Mouse (Mus musculus) retina, postnatal 1 day (tissue): ENCODE results near the gene D17H6S53E.
A peak's percentile ranks its signal among the peaks of the same experiment; 100 is the strongest.
"Not testable (repeated sequence)": the region's sequence is repeated elsewhere in the genome, so short reads cannot be mapped to it uniquely, and the experiment has no call there.

Experiments used
- DNase-seq: peaks from one replicate; pipeline ENCODE4 v3.0.0-alpha.2; 2012

Gene D17H6S53E

DNA sequence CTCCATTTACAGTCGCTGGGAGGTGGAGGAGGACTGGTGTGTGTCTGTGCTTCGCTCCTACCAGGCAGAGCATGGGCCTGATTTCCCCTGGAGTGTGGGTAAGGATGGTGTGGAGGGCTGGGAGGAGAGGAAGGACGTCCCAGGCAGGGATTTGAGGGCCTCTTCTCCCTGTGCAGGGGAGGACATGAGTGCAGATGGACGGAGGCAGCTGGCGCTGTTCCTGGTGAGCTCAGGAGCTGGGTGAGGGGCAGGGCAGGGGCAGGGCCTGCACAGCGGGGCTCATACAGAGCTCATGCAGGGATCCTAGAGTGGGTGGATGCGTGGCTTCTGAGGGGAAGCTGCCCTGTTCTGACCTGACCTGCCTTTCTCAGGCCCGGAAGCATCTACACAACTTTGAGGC, 23.9 kb upstream of the D17H6S53E start:
- no peak for DNase-seq

DNA sequence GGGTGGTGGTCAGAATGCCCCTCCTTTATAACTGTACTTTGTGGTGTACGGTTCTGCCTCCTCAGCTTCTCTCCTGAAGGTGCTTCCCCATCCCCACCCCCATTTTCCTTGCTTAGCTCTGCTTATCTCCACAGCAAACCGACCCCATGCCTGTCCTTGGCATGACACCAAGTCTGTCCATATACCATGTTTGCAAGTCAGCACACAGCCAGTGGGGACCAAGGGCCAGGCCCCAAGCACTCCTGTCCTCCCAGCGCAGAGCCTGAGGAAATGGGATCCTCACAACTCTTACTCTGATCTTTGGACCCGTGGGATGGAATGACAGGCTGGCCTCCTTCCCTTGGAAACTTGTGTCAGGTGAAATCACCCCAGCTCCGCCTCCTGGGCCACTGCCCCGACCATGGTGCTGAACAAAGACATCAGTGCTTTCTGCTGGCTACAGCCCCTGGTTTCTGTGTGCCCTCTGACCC, 22.9 kb upstream of the D17H6S53E start:
- no peak for DNase-seq

DNA sequence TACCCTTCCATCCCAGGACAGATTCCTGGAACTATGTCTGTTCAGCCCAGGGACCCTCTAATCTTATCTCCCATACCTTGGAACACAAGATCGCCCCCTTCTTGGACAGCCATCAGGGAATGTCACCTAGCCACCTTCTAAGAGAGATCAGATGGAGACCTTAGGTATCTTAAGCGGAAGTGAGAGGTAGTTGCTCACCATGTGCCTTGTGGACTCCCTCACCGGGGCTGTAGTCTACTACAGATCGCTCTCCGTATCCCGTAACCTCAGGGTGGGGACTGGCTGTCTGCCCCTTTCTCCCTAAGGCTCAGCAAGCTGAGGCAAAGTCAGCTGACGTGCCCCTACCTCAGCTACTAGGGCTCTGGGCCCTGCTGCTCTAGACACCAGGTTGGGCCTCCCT, 22.1 kb upstream of the D17H6S53E start:
- no peak for DNase-seq

DNA sequence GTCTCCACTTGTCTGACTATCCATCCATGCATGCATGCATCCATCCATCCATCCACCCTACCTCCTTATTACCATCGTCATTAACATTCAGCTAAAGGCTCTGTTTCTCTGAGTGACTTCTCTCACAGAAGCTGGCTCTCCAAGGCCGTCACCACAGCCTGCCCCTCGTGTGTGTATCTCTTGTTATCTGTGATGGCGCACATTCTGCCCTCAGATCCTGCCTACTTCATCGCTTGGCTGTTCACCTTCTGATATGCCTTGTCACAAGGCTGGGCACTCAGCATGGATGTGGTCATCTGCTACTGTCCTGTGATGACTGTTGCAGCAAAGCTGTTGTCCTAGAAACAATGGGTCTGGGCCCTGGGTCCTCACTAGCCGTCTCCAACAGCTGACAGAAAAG, 21.4 kb upstream of the D17H6S53E start:
- no peak for DNase-seq

DNA sequence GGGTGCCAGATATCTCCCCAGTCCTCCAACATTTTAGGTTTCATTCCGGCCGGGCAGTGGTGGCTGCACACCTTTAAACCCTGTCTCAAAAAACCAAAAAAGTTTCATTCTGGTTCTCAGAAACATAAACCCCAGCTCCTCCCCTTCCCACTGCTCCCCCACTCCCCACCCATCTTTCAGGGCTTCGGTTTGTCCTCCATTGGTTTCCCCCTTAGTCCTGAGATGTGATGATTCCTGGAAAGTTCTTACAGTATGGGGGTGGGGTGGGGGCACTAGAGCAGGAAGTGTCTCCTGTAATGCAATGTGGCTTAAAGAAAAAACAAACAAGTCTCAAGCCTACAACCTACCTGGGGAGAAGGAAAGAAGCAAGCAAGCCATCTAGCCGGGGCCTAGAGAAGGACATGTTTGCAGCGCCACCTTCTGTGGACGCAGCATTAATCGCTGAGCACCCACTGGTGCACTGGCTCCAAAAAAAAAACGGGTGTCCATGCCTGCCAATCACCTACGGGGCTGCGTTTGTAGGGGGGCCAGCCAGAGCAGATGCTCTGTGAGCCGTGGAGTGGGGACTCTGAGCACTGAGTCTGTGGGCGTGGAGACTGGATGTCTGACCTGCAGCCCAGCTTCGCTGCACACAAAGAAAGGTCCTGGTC, 20.3 kb upstream of the D17H6S53E start:
- peak; percentile 80 for DNase-seq

DNA sequence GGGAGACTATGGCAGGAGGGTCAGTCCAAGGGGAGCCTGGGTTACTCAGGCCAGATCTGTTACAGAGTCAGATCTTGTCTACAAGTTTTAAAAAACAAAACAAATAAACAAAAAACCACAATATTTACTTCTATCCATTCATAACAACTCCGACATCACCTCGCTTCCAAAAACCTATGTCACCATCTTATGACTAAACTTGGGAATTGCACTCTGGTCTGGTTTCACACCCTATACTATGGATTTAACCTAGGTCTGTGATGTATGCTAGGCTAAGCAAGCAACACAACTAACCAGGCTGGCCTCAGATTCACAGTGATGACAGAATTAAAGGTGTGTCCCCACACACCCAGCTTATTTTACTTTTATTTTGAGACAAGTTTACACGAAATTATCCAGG, 19.7 kb upstream of the D17H6S53E start:
- DNase-seq = no peak

DNA sequence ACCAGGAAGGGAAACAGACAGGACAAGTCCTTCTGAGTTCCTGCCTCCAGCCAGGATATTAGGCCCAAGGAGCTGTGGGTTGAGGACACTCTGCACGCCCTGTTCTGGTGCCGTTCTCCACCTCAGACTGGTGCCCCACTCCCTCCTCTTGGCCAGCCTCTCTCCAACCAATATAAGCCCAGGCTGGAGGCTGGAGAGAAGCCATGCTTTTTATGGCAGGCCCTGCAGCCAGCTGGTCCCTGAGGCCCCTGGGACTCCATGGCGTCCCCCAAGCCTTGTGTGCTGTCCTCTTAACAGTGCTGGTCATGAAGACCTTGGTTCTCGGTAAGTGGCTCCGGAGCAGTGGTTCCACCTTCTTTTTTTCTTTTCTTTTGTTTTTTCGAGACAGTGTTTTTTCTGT, 18.1 kb upstream of the D17H6S53E start, which contains the start of gene Ly6g5c:
TSS of gene Ly6g5c (plus strand) at position 183 of the 400 bp plus-strand sequence.
- no peak for DNase-seq

DNA sequence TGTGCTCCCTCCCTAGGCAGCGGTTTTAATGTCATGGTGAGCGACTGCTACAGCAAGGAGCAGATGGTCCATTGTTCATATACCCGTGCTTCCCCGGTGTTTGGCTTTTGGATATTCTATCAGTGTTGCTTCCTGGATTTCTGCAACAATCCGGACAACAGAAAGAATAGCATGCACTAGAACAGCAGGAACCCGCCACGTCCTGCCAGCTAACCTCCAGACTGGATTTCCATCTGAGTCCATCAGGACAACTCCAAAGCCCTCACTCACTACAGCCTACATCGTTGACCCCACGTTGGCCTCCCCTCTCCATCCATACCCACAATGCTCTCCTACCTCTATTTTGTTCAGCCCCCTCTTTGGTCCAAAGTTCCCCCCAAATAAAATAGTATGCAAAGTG, 14.4 kb upstream of the D17H6S53E start:
- DNase-seq = no peak

DNA sequence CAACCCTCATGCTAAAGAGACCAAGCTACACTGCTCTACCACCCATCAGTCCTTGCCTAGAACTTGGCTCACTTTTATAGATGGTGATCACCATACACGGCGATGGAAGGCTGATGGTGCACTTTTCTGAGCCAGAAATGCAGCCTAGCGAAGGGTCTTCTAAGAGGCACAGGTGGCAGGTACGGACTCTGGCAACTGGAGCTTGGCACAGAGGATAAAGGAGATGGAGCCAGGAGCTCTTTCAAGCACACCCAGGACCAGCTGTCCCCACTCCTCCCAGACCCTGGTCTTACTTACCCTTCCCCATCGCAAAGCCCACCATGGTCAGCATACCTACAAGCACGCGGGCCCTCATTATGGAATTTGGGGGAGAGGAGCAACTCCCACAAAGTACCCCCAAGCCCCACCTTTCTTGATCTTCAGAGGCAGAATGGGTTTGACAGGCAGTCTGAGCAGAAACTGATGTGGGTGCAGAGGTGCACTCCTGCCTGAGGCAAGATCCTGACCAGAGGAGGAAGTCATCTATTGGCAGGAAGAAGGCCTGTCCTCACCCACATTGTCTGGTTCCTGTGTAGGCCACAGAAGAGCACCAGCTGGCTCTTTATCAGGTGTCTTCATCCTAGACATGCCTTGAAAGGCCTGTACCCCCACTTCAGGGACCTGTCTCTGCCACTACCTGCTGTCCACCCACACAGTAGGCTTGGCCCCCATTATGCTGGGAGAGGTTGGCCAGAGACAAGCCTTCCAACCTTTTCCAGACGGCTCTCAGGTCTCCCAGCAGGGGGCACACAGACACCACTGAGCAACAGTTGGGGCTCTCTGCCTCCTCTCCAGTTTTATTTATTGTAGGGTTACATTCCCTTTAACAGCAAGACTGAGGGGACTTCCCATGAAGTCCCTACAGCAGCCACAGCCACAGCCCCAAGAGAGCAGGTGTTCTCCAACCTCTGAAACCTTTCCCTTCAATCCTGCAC, 10.8 kb upstream of the D17H6S53E start, which contains the start of gene Ly6g5b:
TSS of gene Ly6g5b (minus strand) at position 383 of the 974 bp plus-strand sequence.
- no peak for DNase-seq

DNA sequence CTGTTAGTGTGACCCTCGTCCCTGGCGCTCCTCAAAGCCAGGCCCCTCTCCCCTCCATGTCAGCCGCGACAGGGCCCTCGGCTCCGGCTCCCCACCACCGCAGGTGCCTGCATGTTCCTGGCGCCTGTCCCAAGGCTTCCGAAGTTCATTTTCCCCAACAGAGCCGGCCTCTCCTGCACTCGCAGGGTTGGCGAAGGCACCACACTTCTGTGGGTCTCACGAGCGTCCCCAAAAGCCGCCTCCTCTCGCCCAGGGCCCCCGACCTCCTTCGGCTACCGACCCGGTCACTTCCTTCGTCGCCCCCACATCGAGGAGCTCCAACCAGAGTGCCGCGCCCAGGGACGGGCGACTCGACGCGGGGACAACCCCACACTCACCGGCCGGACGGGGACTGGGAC, 5.4 kb upstream of the D17H6S53E start:
- no peak for DNase-seq

DNA sequence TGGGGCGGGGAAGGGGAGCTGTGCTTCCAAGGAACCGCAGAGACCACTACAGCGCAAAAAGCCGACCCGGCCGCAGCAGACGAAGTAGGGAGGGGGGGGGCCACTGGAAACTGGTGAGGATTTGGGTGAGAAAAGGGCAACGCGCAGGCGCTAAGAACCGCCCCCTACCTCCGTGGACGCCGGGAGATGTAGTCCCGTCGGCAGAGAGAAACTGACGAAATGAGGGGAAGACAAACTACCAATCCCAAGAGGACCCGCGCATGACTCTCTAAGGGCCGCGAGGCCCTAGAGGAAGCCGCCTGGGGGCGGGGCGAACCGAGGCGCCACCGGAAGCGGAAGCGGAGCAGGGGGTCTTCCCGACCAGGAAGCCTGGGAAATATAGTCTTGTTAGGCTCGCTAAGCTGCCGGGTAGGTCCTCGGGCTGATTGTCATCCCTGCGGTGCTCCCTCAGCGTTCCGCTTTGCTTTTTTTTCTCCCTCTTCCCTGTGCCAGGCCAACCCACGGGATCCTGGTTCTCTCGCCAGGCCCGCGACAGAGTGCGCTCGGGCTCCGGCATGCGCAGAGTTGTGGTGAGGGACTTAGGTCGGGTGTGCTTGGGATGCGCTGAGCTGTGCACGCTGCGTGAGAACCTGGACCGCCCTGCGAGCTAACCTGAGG, 4.9 kb upstream of the D17H6S53E start, which contains the start of gene Gpank1:
TSS of gene Gpank1 (plus strand) at position 313 of the 657 bp plus-strand sequence.
- DNase-seq = peak; percentile 100

DNA sequence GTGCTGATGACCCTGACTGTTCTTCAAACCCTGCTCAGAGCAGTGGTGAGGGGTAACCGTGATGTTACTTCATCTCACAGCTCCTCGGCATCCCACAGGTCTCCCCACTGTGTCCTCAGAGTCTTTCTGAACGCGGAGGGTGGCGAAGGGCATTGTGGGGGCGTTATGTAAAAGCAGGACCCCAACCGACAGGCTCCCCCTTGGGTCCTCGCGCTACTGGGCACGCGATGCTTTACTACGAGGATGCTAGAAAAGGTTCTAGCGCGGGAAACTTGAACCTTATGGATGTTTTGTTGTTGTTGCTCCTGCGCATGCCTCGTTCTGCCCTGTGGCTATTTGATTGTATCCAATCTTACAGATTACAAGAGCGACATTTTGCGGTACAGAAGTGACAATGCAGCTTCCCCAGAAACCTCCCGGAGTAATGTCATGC, 4.3 kb upstream of the D17H6S53E start, which contains the start of gene Csnk2b:
TSS of gene Csnk2b (minus strand) at position 183 of the 433 bp plus-strand sequence.
- peak; percentile 85 for DNase-seq

DNA sequence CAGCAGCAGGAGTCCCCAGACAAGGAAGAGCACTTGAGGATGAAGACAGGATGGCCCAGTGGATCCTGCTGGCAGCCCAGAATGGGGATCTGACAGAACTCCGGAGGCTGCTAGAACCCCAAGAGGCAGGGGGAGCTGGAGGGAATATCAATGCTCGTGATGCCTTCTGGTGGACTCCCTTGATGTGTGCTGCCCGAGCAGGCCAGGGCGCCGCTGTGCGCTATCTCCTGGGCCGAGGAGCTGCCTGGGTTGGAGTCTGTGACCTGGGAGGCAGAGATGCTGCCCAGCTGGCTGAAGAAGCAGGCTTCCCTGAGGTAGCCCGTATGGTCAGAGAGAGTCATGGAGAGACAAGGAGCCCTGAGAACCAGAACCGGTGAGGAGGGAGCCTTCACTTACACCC, 2.9 kb upstream of the D17H6S53E start:
- not testable (repeated sequence) for DNase-seq

DNA sequence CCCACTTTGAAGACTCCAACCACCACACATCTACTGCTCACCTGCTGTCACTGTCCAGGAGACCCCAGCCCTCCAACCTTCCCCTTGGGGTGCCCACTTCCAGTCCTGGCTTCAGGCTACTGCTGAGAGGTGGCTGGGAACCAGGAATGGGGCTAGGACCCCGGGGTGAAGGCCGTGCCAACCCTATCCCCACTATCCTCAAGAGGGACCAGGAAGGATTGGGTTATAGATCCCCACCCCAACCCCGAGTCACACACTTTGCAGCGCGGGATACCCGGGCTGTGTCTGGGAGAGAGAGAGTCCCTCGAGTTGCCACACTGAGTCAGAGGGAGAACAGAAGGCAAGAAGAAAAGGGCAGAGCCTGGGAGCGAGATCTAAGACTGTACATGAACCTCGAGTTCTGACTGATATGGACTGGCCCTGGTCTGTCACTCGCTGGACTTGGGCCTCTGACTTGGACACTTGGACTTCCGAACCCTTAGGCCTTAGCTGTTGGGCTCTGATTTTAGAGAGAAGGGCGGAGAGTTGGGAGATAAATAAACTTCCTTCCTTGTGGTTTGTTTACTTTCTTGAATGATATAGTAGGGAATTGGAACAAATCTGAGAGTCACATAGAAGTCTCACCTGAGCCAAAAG, 1.8 kb upstream of the D17H6S53E start:
- not testable (repeated sequence) for DNase-seq

DNA sequence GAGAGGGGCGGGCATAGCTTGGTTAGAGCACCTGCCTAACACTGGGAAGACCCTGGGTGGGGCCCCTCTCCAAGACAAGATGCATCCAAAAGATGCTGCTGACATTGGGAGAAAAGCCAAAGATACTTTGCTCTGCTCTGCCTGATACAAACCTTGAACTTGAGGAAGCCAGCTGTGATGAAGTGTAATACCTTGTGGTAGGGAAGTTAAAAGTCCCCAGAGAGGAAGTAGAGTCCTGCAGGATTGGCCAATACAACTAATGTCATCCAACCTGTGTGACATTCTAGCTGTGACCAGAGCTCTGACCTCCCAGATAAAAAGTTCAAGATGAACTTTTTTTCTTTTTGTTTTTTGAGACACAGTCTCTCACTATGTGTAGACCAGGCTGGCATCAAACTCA, 1.1 kb upstream of the D17H6S53E start:
- no peak for DNase-seq

DNA sequence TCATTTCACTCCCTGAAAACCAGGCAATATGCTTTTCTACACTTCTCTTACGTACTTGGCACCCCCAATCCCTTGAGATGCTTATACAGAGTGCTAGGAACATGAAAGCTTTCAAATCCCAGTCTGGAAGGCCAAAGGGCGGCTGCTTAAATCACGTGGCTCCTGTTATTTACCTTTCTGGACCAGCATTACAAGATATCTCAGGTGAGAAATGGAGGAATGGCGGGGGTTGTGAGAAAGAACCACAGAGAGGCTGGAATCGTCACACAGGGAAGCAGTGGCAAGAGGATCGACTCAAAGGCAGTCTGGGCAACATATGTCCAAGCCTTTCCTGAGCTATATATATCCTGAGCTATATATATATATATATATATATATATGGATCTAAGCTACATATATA, 595 bp upstream of the D17H6S53E start:
- no peak for DNase-seq

DNA sequence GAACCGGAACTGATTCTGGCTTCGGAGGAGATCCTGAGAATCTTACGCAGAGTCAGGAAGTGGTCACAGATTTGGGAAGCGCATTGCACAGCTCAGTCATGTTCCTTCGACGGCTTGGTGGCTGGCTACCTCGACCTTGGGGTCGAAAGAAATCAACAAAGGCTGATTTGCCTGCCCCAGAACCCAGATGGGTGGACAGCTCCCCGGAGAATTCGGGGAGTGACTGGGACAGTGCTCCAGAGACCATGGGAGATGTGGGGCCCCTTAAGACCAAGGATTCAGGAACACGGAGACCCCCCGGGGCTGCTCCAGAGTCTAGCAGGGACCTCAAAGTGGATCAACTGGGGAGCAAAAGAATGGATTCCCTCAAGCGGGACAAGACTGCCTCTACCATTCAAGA, 844 bp downstream of the D17H6S53E start:
- DNase-seq = no peak

DNA sequence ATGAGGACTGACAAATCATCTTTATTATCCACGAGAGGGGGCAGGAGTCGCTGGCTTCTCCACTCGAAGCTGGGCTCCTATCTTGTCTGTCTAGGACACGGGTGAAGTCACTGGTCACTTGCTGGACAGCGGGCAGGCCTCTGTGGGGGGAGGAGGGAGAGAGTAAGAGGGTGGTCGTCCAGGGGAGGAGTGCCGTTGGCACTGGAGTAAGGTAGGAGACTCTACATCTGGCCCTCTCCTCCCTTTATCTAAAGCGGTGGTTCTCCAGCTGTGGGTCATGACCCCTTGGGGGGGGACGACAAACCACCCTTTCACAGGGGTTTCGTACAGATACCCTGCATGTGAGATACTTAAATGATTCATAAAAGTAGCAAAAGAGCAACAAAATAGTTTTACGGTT, 2.8 kb downstream of the D17H6S53E start:
- no peak for DNase-seq

DNA sequence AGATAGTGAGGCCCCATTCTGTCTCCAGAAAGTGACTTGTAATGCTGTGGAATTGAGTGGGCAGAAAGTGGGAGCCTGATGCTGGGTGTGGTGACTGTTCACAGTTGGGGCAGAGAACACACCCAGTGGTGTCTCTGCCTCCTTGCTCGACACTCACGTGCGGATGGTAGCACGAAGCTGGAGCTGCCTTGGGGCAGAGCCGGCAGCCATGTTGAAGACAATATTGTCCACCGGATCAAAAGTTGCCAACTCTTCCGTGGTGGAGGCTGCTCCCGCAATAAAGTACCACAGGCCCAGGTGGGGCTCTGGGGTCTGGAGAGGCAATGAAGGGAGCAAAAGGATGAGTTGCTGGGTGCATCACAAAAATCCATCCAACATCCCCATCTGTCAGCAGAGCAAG, 4.9 kb downstream of the D17H6S53E start:
- no peak for DNase-seq

DNA sequence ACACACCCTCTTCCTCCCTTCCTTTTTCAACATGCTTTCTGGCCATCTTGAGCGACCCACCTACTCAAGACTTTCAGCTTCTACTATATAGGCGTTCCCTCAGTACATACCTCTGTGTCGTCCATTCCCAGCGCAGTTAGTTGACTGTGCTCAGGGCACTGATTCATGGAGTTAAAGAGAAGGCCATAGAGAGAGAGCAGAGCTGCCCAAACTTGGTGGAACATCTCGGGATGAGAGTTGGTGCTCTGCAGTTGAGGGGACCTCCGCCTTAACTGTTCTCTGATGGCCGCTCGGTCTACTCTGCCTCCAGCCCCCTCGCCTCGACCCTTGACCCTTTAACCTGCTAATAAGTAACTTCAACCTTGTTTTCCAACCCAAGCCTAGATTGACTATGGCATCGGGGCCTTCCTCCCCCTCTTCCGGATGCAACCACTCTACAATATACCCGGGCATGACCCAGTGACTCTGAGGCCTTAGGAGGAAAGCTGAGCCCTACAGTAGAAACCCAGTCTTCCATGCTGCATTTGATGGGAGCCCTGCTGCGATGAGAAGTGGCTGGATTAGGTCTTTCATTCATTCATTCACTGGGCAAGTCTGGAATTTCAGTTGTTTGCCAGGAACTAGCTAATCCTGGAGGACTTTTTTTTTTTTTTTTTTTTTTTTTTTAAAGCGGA, 5.5 kb downstream of the D17H6S53E start, which contains the start of gene Apom:
TSS of gene Apom (minus strand) at position 551 of the 674 bp plus-strand sequence.
- DNase-seq = no peak

DNA sequence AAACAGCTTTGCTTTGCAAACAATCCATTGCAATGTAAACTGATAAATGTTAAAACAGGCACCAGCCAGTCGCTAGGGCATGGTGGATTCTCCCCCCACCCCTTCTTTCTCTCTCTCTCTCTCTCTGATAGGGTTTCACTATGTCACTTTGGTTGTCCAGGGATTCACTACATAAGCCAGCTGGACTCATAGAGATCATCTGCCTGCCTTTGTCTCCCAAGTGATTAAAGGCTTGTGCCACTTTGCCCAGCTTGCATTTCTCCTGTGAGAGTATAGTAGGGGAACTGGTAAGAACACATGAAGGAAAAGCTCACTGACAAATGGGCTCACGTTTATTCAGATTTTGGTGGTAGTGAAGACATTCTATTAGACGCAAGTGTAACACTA, 6.0 kb downstream of the D17H6S53E start:
- DNase-seq = peak; percentile 63

DNA sequence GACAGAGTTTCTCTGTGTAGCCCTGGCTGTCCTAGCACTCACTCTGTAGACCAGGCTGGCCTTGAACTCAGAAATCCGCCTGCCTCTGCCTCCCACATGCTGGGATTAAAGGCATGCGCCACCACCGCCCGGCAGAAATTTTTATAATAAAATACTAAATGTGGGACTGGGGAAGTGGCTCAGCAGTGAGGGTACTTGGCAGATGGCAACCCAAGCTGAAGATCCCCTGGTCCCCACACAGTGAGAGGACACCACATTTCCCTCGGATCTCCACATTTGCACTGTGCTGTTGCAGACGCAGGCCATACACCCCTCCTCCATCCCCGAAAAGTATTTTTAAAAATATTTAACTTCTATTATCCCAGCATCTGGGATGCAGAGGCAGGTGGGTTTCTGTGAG, 7.3 kb downstream of the D17H6S53E start:
- DNase-seq = no peak
